8 mouse cellular contexts compared by ENCODE assay signal in genomic region chr9:123478586-123479195, GRCm38 (mm10). TPM values are rescaled to one million over a fixed set of nuclear protein-coding genes. Genes with fewer than 3 reads are reported as not detected.
DNase-seq lines count a peak whose midpoint lies in the region; ATAC-seq lines count a peak whose summit lies in the region.

Limd1 (plus strand) TSS chr9:123478706.

- H3K27ac ChIP-seq in heart, embryonic 16.5 days (ENCODE audit: low read length) = peak within 1 kb of the TSS; percentile 93
- H3K27ac ChIP-seq in lung, embryonic 15.5 days = peak within 1 kb of the TSS; percentile 85

- H3K4me3 ChIP-seq in erythroblast, embryonic 14.5 days (replicated peaks) = peak within 1 kb of the TSS; percentile 85
- H3K4me3 ChIP-seq in heart, embryonic 16.5 days (ENCODE audit: low read length) = peak within 1 kb of the TSS; percentile 74
- H3K4me3 ChIP-seq in lung, embryonic 15.5 days = peak within 1 kb of the TSS; percentile 69

- under 1% methylated on average over 52 of the region's 57 CpGs for WGBS in heart, embryonic 16.5 days
- under 1% methylated on average over 55 of the region's 57 CpGs for WGBS in lung, embryonic 15.5 days

- H3K4me2 ChIP-seq in heart, embryonic 16.5 days (ENCODE audit: low read depth, low read length) = peak within 1 kb of the TSS; percentile 96
- H3K4me2 ChIP-seq in lung, embryonic 15.5 days = peak within 1 kb of the TSS; percentile 94

- H3K36me3 ChIP-seq in erythroblast, embryonic 14.5 days (ENCODE audit: control insufficient read depth) = peaks cover 45% of the 10 kb centered on the region
- H3K36me3 ChIP-seq in heart, embryonic 16.5 days (ENCODE audit: control insufficient read depth, insufficient read depth) = peaks cover 4% of the 10 kb centered on the region
- H3K36me3 ChIP-seq in lung, embryonic 15.5 days = no peaks in the 10 kb centered on the region; the same call in 1 of the 2 replicates

- no peaks in the 10 kb centered on the region for H3K9me3 ChIP-seq in erythroblast, embryonic 14.5 days (ENCODE audit: control insufficient read depth, low read length)
- H3K9me3 ChIP-seq in heart, embryonic 16.5 days (replicated peaks; ENCODE audit: control insufficient read depth, low read length) = no peaks in the 10 kb centered on the region
- H3K9me3 ChIP-seq in lung, embryonic 15.5 days = no peaks in the 10 kb centered on the region

- peak; percentile 61 for ATAC-seq in CD4-positive, CD25-positive, alpha-beta regulatory T cell, adult 4 months
- ATAC-seq in heart, embryonic 16.5 days (replicated peaks; ENCODE audit: extremely low read depth, insufficient read depth, low FRiP score) = peak; percentile 85
- ATAC-seq in lung, embryonic 15.5 days (ENCODE audit: borderline replicate concordance, extremely low read depth, low FRiP score, low TSS enrichment) = peak; percentile 89
- peak; percentile 20 for ATAC-seq in neutrophil, adult 5-6 weeks (ENCODE audit: extremely low read depth, insufficient number of reproducible peaks, low FRiP score, poor library complexity, severe bottlenecking)

- H3K4me1 ChIP-seq in erythroblast, embryonic 14.5 days (ENCODE audit: control insufficient read depth) = peaks cover 60% of the 10 kb centered on the region
- H3K4me1 ChIP-seq in heart, embryonic 16.5 days (ENCODE audit: control insufficient read depth, insufficient read depth, low read length) = peaks cover 57% of the 10 kb centered on the region
- H3K4me1 ChIP-seq in lung, embryonic 15.5 days = peaks cover 53% of the 10 kb centered on the region

- H3K27me3 ChIP-seq in erythroblast, embryonic 14.5 days (ENCODE audit: control insufficient read depth) = no peaks in the 10 kb centered on the region
- H3K27me3 ChIP-seq in heart, embryonic 16.5 days (ENCODE audit: control insufficient read depth, insufficient read depth, low read length) = no peaks in the 10 kb centered on the region
- H3K27me3 ChIP-seq in lung, embryonic 15.5 days = no peaks in the 10 kb centered on the region

- peak within 1 kb of the TSS; percentile 89 for H3K9ac ChIP-seq in heart, embryonic 16.5 days (ENCODE audit: low read length)
- peak within 1 kb of the TSS; percentile 73 for H3K9ac ChIP-seq in lung, embryonic 15.5 days

- DNase-seq in adrenal gland, postnatal 36 days = peak; percentile 81 to 88
- peak; percentile 87 for DNase-seq in kidney, postnatal 14 days
- peak; percentile 51 to 57 for DNase-seq in thymus, postnatal 10 days (ENCODE audit: low spot score in 2 of 2)

RNA-seq across cellular contexts. Expression of gene Limd1, which starts in this region (rescaled TPM):
- polyA plus RNA-seq in CD4-positive, CD25-positive, alpha-beta regulatory T cell, adult 4 months (2017; shearing (Covaris generic)) = 10 to 100 TPM; 37.6 to 41.0 TPM
- total RNA-seq in adrenal gland, postnatal 36 days (2021) = 10 to 100 TPM; 27.4 to 31.1 TPM
- 1.1 TPM in 2 replicates for polyA plus RNA-seq in erythroblast, embryonic 14.5 days (2012)
- 56.6 and 62.4 TPM in 2 replicates for polyA plus RNA-seq in heart, embryonic 16.5 days (2015; fragmentation: Nextera tagmentation; extraction: Ambion mirVana)
- 56.8 and 59.8 TPM in 2 replicates for polyA plus RNA-seq in lung, embryonic 15.5 days (2015; fragmentation: Nextera tagmentation; extraction: Ambion mirVana)
- total RNA-seq in neutrophil, adult 5-6 weeks (2017) = 87.1 and 88.6 TPM in 2 replicates

Comparison
In these comparisons a context has a peak if more than half of its experiments do, and no peak if none do; other contexts are left out.
1. Peak in every context shown above with its lines: DNase-seq, ATAC-seq, H3K4me3 ChIP-seq and H3K27ac ChIP-seq.
2. RNA of gene Limd1 (polyA plus RNA-seq): 56.8 to 59.8 TPM in lung, embryonic 15.5 days, 56.6 to 62.4 TPM in heart, embryonic 16.5 days and 37.6 to 41.0 TPM in CD4-positive, CD25-positive, alpha-beta regulatory T cell, adult 4 months; 1.1 TPM in erythroblast, embryonic 14.5 days; every median in the first group is over 10 times any median in the second.
3. ATAC-seq: peak in every context shown above with its lines; median percentile 89 in lung, embryonic 15.5 days; 85 in heart, embryonic 16.5 days; 61 in CD4-positive, CD25-positive, alpha-beta regulatory T cell, adult 4 months; 20 in neutrophil, adult 5-6 weeks.